Mouse (Mus musculus) testis, adult 2 months (tissue): ENCODE data around the gene Atp13a4.

Experiments used
- CTCF ChIP-seq: fragments of 200-500 bp; IDR thresholded peaks from 2 replicates; pipeline ENCODE4 v1.5.1; 2012; ENCODE audit warnings: low read depth, mild to moderate bottlenecking, inconsistent platforms, low read length, moderate library complexity; ENCODE audit not compliant: control insufficient read depth, insufficient read depth, insufficient replicate concordance
- POLR2A ChIP-seq: fragments of 200-500 bp; IDR thresholded peaks from 2 replicates; pipeline ENCODE4 v1.6.1; 2012; ENCODE audit warnings: low read depth, mild to moderate bottlenecking, inconsistent platforms, low read length, moderate library complexity; ENCODE audit not compliant: control insufficient read depth

DNA sequence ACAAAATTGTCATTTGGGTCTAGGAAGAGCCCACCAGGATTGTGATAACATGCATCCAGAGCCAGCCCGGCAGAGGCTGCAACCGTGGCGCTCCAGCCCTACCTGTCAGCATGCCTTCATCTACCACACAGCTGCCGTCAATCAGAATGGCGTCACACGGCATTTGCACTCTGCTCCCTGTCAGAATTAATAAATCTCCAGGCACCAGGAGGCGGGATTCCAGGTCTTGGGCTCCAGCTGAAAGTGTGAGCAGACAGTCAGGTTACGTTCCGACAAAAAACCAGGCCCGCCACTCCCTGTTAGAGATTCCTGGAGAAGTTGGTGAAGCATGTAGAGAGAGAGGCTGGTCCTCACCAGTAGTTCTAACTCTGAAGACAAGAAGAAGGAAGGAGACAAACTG, 85.3 kb downstream of the Atp13a4 start:
- TF ChIP-seq POLR2A (no peak), CTCF (no peak)
